In the genomic region with DNA sequence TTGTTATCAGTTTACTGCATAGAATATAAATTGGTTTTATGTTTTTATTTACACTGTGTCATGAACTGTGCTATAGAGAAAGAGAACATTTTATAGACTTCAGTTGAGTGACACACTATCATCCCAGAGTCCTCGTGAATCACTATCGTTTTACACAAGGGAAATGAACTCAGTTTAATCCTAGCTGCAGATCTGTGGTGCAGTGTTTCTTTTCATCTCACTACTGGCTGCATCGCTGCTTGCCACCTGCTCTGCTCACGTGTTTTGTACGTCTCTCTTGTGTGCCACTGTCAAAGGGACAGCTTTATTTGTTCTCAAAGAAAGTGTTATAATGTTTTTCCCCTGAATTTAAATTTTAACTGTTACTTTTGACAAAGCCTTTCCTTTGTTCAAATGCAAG, we compare ENCODE assay signal across 23 mouse cellular contexts.
DNase-seq lines count a peak whose midpoint lies in the region; ATAC-seq and TF ChIP-seq lines count a peak whose summit lies in the region.
"Had no signal": no experiment of that assay in that cellular context is flagged by ENCODE, and none has a peak within 500 bp of the region (broad histone marks: within the 10 kb centered on the region; RNA-seq: fewer than 3 reads in every experiment).

No protein-coding gene starts in this region.

- 42% methylated on average over 5 of the region's 5 CpGs for WGBS in hindbrain, embryonic 13.5 days
- 53% methylated on average over 5 of the region's 5 CpGs for WGBS in hindbrain, embryonic 10.5 days
- 34% methylated on average over 5 of the region's 5 CpGs for WGBS in forebrain, embryonic 14.5 days
- 28% methylated on average over 5 of the region's 5 CpGs for WGBS in forebrain, postnatal 0 days
- 14% methylated on average over 5 of the region's 5 CpGs for WGBS in midbrain, embryonic 15.5 days
- 64% methylated on average over 5 of the region's 5 CpGs for WGBS in stomach, postnatal 0 days

- ATAC-seq in hindbrain, embryonic 13.5 days (ENCODE audit: low FRiP score) = peak; percentile 32; the same call in 1 of the 2 replicates
- peak; percentile 61 for ATAC-seq in forebrain, embryonic 14.5 days
- peak; percentile 80 for ATAC-seq in forebrain, postnatal 0 days
- ATAC-seq in midbrain, embryonic 15.5 days (replicated peaks) = peak; percentile 70; the same call in 1 of the 2 replicates
- no peak for ATAC-seq in stomach, postnatal 0 days (ENCODE audit: low FRiP score, low TSS enrichment)
- ATAC-seq: intestine, embryonic 15.5 days had no signal

- TF ChIP-seq CTCF in forebrain, postnatal 0 days (IDR thresholded peaks at IDR 0.05; ENCODE audit: low read depth) = no peak
- TF ChIP-seq CTCF in stomach, postnatal 0 days (IDR thresholded peaks at IDR 0.05; ENCODE audit: low read depth) = no peak

- no peaks in the 10 kb centered on the region for H3K36me3 ChIP-seq in hindbrain, embryonic 13.5 days
- no peaks in the 10 kb centered on the region for H3K36me3 ChIP-seq in hindbrain, embryonic 10.5 days
- H3K36me3 ChIP-seq in forebrain, embryonic 14.5 days (ENCODE audit: control insufficient read depth, insufficient read depth, low read length) = no peaks in the 10 kb centered on the region
- H3K36me3 ChIP-seq in forebrain, postnatal 0 days (ENCODE audit: insufficient read depth) = no peaks in the 10 kb centered on the region
- H3K36me3 ChIP-seq in midbrain, embryonic 15.5 days (replicated peaks) = no peaks in the 10 kb centered on the region
- no peaks in the 10 kb centered on the region for H3K36me3 ChIP-seq in stomach, postnatal 0 days (ENCODE audit: control insufficient read depth, insufficient read depth, low read length)
- H3K36me3 ChIP-seq: embryonic facial prominence, embryonic 13.5 days; heart, embryonic 10.5 days; intestine, embryonic 15.5 days; kidney, embryonic 15.5 days; limb, embryonic 15.5 days; neural tube, embryonic 13.5 days had no signal

- TF ChIP-seq EP300 in stomach, postnatal 0 days (optimal IDR thresholded peaks at IDR 0.05) = no peak

- no peak overlapping the region for H3K4me2 ChIP-seq in hindbrain, embryonic 13.5 days
- no peak overlapping the region for H3K4me2 ChIP-seq in forebrain, embryonic 14.5 days (ENCODE audit: low read length)
- H3K4me2 ChIP-seq in forebrain, postnatal 0 days (ENCODE audit: low read depth) = no peak overlapping the region
- H3K4me2 ChIP-seq in midbrain, embryonic 15.5 days = no peak overlapping the region
- no peak overlapping the region for H3K4me2 ChIP-seq in stomach, postnatal 0 days (replicated peaks; ENCODE audit: low read depth)
- H3K4me2 ChIP-seq: embryonic facial prominence, embryonic 13.5 days; intestine, embryonic 15.5 days; kidney, embryonic 15.5 days; limb, embryonic 15.5 days; lung, embryonic 14.5 days; neural tube, embryonic 13.5 days had no signal

- H3K9me3 ChIP-seq in hindbrain, embryonic 13.5 days = no peaks in the 10 kb centered on the region
- no peaks in the 10 kb centered on the region for H3K9me3 ChIP-seq in hindbrain, embryonic 10.5 days
- no peaks in the 10 kb centered on the region for H3K9me3 ChIP-seq in forebrain, embryonic 14.5 days (replicated peaks; ENCODE audit: control insufficient read depth, low read length)
- no peaks in the 10 kb centered on the region for H3K9me3 ChIP-seq in forebrain, postnatal 0 days (ENCODE audit: low read length)
- H3K9me3 ChIP-seq in midbrain, embryonic 15.5 days = no peaks in the 10 kb centered on the region
- H3K9me3 ChIP-seq in stomach, postnatal 0 days (ENCODE audit: control insufficient read depth, low read length) = no peaks in the 10 kb centered on the region
- H3K9me3 ChIP-seq: embryonic facial prominence, embryonic 13.5 days; heart, embryonic 10.5 days; intestine, embryonic 15.5 days; kidney, embryonic 15.5 days; limb, embryonic 15.5 days; neural tube, embryonic 13.5 days had no signal

- no peak overlapping the region for H3K27ac ChIP-seq in hindbrain, embryonic 13.5 days
- H3K27ac ChIP-seq in hindbrain, embryonic 10.5 days = no peak overlapping the region
- H3K27ac ChIP-seq in forebrain, embryonic 14.5 days (ENCODE audit: low read depth, low read length) = no peak overlapping the region
- H3K27ac ChIP-seq in forebrain, postnatal 0 days (ENCODE audit: low read depth, low read length) = peak overlapping the region; percentile 21; the same call in 1 of the 2 replicates
- no peak overlapping the region for H3K27ac ChIP-seq in midbrain, embryonic 15.5 days
- H3K27ac ChIP-seq in stomach, postnatal 0 days (replicated peaks) = no peak overlapping the region
- H3K27ac ChIP-seq: embryonic facial prominence, embryonic 13.5 days; heart, embryonic 10.5 days; intestine, embryonic 15.5 days; kidney, embryonic 15.5 days; left cerebral cortex, adult 2 months; limb, embryonic 15.5 days; liver, embryonic 14.5 days; neural tube, embryonic 13.5 days had no signal

- no peaks in the 10 kb centered on the region for H3K27me3 ChIP-seq in hindbrain, embryonic 13.5 days
- no peaks in the 10 kb centered on the region for H3K27me3 ChIP-seq in hindbrain, embryonic 10.5 days (ENCODE audit: insufficient read depth, poor library complexity, severe bottlenecking)
- no peaks in the 10 kb centered on the region for H3K27me3 ChIP-seq in forebrain, embryonic 14.5 days (replicated peaks; ENCODE audit: control insufficient read depth, insufficient read depth, low read length)
- no peaks in the 10 kb centered on the region for H3K27me3 ChIP-seq in forebrain, postnatal 0 days (ENCODE audit: insufficient read depth, low read length)
- no peaks in the 10 kb centered on the region for H3K27me3 ChIP-seq in midbrain, embryonic 15.5 days (replicated peaks)
- H3K27me3 ChIP-seq in stomach, postnatal 0 days (ENCODE audit: control insufficient read depth, insufficient read depth, low read length) = no peaks in the 10 kb centered on the region
- H3K27me3 ChIP-seq: embryonic facial prominence, embryonic 13.5 days; intestine, embryonic 15.5 days; kidney, embryonic 15.5 days; limb, embryonic 15.5 days; neural tube, embryonic 13.5 days had no signal

- H3K9ac ChIP-seq in hindbrain, embryonic 13.5 days = no peak overlapping the region
- H3K9ac ChIP-seq in forebrain, embryonic 14.5 days (ENCODE audit: low read length) = no peak overlapping the region
- no peak overlapping the region for H3K9ac ChIP-seq in forebrain, postnatal 0 days
- no peak overlapping the region for H3K9ac ChIP-seq in midbrain, embryonic 15.5 days
- H3K9ac ChIP-seq in stomach, postnatal 0 days (ENCODE audit: low read length) = no peak overlapping the region
- H3K9ac ChIP-seq: embryonic facial prominence, embryonic 13.5 days; intestine, embryonic 15.5 days; kidney, embryonic 15.5 days; limb, embryonic 15.5 days; liver, embryonic 14.5 days; lung, embryonic 14.5 days; neural tube, embryonic 13.5 days had no signal

- H3K4me3 ChIP-seq in hindbrain, embryonic 13.5 days = no peak overlapping the region
- no peak overlapping the region for H3K4me3 ChIP-seq in hindbrain, embryonic 10.5 days
- no peak overlapping the region for H3K4me3 ChIP-seq in forebrain, embryonic 14.5 days (ENCODE audit: low read depth, low read length)
- H3K4me3 ChIP-seq in forebrain, postnatal 0 days (ENCODE audit: low read depth, low read length) = no peak overlapping the region
- no peak overlapping the region for H3K4me3 ChIP-seq in midbrain, embryonic 15.5 days
- no peak overlapping the region for H3K4me3 ChIP-seq in stomach, postnatal 0 days (ENCODE audit: low read depth, low read length)
- H3K4me3 ChIP-seq: embryonic facial prominence, embryonic 13.5 days; heart, embryonic 10.5 days; intestine, embryonic 15.5 days; kidney, embryonic 15.5 days; left cerebral cortex, adult 2 months; limb, embryonic 15.5 days; neural tube, embryonic 13.5 days had no signal

- DNase-seq in hindbrain, embryonic 10.5 days (ENCODE audit: low spot score) = no peak
- peak; percentile 56 for DNase-seq in forebrain, embryonic 14.5 days (ENCODE audit: low spot score)
- DNase-seq in forebrain, postnatal 0 days = peak; percentile 32
- DNase-seq in heart, adult 18-20 months = no peak
- no peak for DNase-seq in retina, embryonic 14.5 days (ENCODE audit: low spot score)
- DNase-seq in stomach, postnatal 0 days (ENCODE audit: low spot score) = no peak
- DNase-seq: adrenal gland, adult 2 months; cerebellum, adult 2 months; cerebellum, postnatal 25 days; heart, postnatal 4 days; kidney, postnatal 36 days; left cerebral cortex, postnatal 4 days; lung, embryonic 14.5 days had no signal

- 0 out of 2 replicates have a peak, but pooled peaks cover 4% of the 10 kb centered on the region for H3K4me1 ChIP-seq in hindbrain, embryonic 13.5 days (replicated peaks)
- H3K4me1 ChIP-seq in hindbrain, embryonic 10.5 days (replicated peaks) = 0 out of 2 replicates have a peak, but pooled peaks cover 5% of the 10 kb centered on the region
- H3K4me1 ChIP-seq in forebrain, embryonic 14.5 days (ENCODE audit: control insufficient read depth, insufficient read depth, low read length) = peaks cover 2% of the 10 kb centered on the region; the same call in 1 of the 2 replicates
- H3K4me1 ChIP-seq in forebrain, postnatal 0 days (ENCODE audit: insufficient read depth) = no peaks in the 10 kb centered on the region
- H3K4me1 ChIP-seq in midbrain, embryonic 15.5 days = 0 out of 2 replicates have a peak, but pooled peaks cover 2% of the 10 kb centered on the region
- no peaks in the 10 kb centered on the region for H3K4me1 ChIP-seq in stomach, postnatal 0 days (replicated peaks; ENCODE audit: control insufficient read depth, insufficient read depth)
- H3K4me1 ChIP-seq: embryonic facial prominence, embryonic 13.5 days; heart, embryonic 10.5 days; intestine, embryonic 15.5 days; kidney, embryonic 15.5 days; limb, embryonic 15.5 days had no signal

Comparison
In these comparisons a context has a peak if more than half of its experiments do, and no peak if none do; other contexts are left out.
1. DNase-seq: peak in forebrain, embryonic 14.5 days (single experiment) and forebrain, postnatal 0 days (single experiment); none in hindbrain, embryonic 10.5 days (single experiment), heart, adult 18-20 months (0 of 2), retina, embryonic 14.5 days (single experiment) and stomach, postnatal 0 days (single experiment).